Mouse (Mus musculus): Measurements from ENCODE around the gene Lime1. TPM values are rescaled to one million over a fixed set of nuclear protein-coding genes. Genes with fewer than 3 reads are reported as not detected.

The Lime1 gene
- total and polyA plus RNA-seq, 2 experiments from 2014 or later = 26.5 to 42.8 TPM

DNA sequence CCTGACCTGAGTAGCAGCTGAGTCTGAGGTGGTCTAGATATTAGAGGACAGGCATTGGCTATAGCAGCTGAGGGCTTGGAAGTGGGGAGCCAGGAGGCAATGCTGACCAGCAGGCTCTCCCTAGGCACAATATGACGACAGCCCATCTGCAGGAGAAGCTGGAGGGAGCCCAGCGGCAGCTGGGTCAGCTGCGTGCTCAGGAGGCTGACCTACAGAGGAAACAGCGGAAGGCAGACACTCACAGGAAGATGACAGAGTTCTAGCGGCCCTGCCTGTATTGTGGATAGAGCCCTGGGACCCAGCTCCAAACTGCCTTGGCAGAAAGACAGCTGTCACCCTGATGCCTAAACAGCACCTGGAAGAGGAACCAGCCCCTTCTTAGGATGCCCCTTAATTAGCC, 373 bp downstream of the Lime1 start:
- WGBS = 83% methylated on average over 5 of the region's 5 CpGs

DNA sequence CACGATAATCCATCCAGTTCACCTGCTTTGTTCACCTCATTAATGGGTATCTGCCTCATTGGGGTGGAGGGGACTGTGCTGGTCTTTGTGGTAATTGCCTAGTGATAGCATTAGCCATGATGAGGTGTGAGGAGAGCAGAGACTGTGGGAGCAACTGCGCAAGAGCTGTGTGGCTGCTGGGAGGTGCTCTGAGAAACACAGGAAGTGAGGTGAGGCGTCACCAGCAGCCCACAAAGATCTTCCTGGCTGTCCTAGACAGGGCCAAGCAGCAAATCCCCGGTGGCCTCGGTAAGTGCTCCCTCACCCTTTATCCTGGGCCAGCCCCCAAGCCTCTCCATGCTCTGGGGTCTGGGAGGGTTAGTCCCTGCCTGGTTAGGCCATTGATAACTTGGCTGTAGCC, 1.2 kb downstream of the Lime1 start:
- DNase-seq (no peak), ATAC-seq (no peak)
- Histone ChIP-seq H3K4me1 (ENCODE audit: insufficient read depth) (no peaks in the 10 kb centered on the region), H3K9me3 (ENCODE audit: low read length) (no peaks in the 10 kb centered on the region), H3K4me3 (ENCODE audit: low read depth, low read length) (no peak overlapping the region), H3K4me2 (ENCODE audit: low read depth) (no peak overlapping the region), H3K36me3 (ENCODE audit: insufficient read depth) (peaks cover 61% of the 10 kb centered on the region), H3K27ac (ENCODE audit: low read depth, low read length) (no peak overlapping the region), H3K27me3 (ENCODE audit: insufficient read depth, low read length) (no peaks in the 10 kb centered on the region), H3K9ac (no peak overlapping the region)
- 88% methylated on average over 5 of the region's 5 CpGs for WGBS
- TF ChIP-seq CTCF (IDR thresholded peaks at IDR 0.05; ENCODE audit: low read depth) = no peak

More for the DNA sequence above, 373 bp downstream of the Lime1 start:
- ATAC-seq (no peak), DNase-seq (no peak)
- Histone ChIP-seq H3K4me2 (ENCODE audit: low read depth) (no peak overlapping the region), H3K4me3 (ENCODE audit: low read depth, low read length) (no peak overlapping the region), H3K9ac (no peak overlapping the region), H3K27ac (ENCODE audit: low read depth, low read length) (no peak overlapping the region), H3K27me3 (ENCODE audit: insufficient read depth, low read length) (no peaks in the 10 kb centered on the region), H3K36me3 (ENCODE audit: insufficient read depth) (peaks cover 61% of the 10 kb centered on the region), H3K9me3 (ENCODE audit: low read length) (no peaks in the 10 kb centered on the region), H3K4me1 (ENCODE audit: insufficient read depth) (no peaks in the 10 kb centered on the region)
- no peak for TF ChIP-seq CTCF (IDR thresholded peaks at IDR 0.05; ENCODE audit: low read depth)

DNA sequence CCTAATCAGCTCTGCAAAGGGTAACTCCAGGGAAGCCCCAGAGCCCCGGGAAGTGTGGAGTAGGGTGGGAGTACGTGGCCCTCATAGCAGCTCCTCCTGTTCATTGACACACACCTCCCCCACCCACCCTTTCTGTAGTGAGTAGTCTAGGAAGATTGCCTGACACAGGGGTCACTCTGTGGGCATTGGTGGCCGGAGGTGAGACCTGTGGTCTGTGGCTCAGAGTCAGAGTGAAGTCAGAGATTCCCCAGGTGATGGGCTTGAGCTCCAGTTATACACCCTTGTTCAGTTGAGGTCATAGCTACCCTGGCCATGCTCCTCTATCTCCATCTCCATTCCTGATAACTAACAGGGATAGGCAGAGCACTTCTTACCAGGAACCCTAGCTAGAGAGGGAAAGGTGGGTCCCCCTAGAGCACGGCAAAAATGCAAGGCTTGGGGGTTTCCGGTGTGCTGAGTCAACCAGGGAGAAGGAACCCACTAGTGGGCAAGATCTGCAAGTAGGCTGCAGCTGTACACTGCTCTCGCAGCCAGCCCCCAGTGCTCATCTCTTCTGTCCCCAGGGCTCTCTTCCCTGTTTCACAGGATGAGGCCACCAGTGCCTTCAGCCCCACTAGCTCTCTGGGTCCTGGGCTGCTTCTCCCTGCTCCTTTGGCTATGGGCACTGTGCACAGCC, 1.9 kb downstream of the Lime1 start:
- Histone ChIP-seq H3K9me3 (ENCODE audit: low read length) (no peaks in the 10 kb centered on the region), H3K9ac (no peak overlapping the region), H3K27ac (ENCODE audit: low read depth, low read length) (no peak overlapping the region), H3K27me3 (ENCODE audit: insufficient read depth, low read length) (no peaks in the 10 kb centered on the region), H3K4me2 (ENCODE audit: low read depth) (no peak overlapping the region), H3K4me3 (ENCODE audit: low read depth, low read length) (no peak overlapping the region), H3K36me3 (ENCODE audit: insufficient read depth) (peaks cover 62% of the 10 kb centered on the region), H3K4me1 (ENCODE audit: insufficient read depth) (no peaks in the 10 kb centered on the region)
- DNase-seq = no peak
- no peak for ATAC-seq
- no peak for TF ChIP-seq CTCF (IDR thresholded peaks at IDR 0.05; ENCODE audit: low read depth)
- WGBS = 94% methylated on average over 6 of the region's 6 CpGs

DNA sequence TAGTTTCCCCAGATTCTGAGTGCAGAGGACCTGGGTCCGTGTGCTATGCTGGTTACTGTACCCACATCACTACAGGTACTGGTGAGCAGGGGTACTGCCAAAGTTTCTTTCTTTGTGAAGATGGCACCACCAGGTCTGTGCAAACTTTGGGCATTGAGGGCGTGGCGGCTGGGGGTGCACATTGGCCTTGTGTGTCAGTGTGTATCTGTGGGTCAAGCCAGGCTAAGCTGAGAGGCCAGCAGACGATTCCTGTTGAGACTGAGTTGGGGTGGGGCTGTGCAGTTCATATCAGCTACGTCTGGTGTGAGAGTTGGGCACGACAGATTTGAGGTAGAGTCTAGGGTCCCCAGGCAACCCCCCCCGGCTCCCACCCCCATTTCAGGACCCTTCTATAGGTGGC, 4.6 kb downstream of the Lime1 start:
- H3K27me3 ChIP-seq (ENCODE audit: insufficient read depth, low read length) = no peaks in the 10 kb centered on the region
- H3K4me1 ChIP-seq (ENCODE audit: insufficient read depth) = no peaks in the 10 kb centered on the region
- no peak for TF ChIP-seq CTCF (IDR thresholded peaks at IDR 0.05; ENCODE audit: low read depth)
- no peak overlapping the region for H3K27ac ChIP-seq (ENCODE audit: low read depth, low read length)
- no peak overlapping the region for H3K4me2 ChIP-seq (ENCODE audit: low read depth)
- no peak overlapping the region for H3K4me3 ChIP-seq (ENCODE audit: low read depth, low read length)
- WGBS = 85% methylated on average over 7 of the region's 7 CpGs
- ATAC-seq (0 out of 2 replicates have a peak, but pooled peaks have one; percentile 10), DNase-seq (no peak)
- H3K9ac ChIP-seq = no peak overlapping the region
- peaks cover 52% of the 10 kb centered on the region for H3K36me3 ChIP-seq (ENCODE audit: insufficient read depth)
- no peaks in the 10 kb centered on the region for H3K9me3 ChIP-seq (ENCODE audit: low read length)

DNA sequence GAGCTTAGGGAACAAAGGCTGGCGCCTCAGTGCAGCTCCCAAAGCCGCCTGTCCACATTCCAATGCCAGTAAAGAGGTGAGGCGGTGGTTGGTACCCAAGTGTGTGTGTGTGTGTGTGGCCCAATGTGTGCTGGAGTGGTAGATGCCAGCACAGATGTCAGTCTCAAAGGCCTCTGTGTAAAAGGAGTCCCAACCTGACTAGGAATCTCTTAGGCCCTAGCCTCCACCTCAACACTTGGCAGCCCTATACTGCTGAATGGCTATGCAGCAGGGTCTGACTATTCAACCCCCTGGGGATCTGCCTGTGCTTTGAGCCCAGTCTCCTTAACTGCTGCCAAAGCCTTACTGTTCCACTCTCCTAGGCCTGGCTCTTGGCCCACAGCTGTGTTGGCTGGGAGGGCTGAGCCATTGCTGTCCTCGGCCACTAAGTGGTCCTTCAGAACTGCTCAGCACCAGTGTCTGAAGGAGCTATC, 5.1 kb downstream of the Lime1 start:
- no peak overlapping the region for H3K9ac ChIP-seq
- no peak overlapping the region for H3K4me2 ChIP-seq (ENCODE audit: low read depth)
- no peaks in the 10 kb centered on the region for H3K4me1 ChIP-seq (ENCODE audit: insufficient read depth)
- ATAC-seq (peak; percentile 71), DNase-seq (peak; percentile 41)
- peaks cover 47% of the 10 kb centered on the region for H3K36me3 ChIP-seq (ENCODE audit: insufficient read depth)
- H3K27me3 ChIP-seq (ENCODE audit: insufficient read depth, low read length) = no peaks in the 10 kb centered on the region
- no peaks in the 10 kb centered on the region for H3K9me3 ChIP-seq (ENCODE audit: low read length)
- H3K27ac ChIP-seq (ENCODE audit: low read depth, low read length) = 0 out of 2 replicates have a peak overlapping the region, but pooled peaks have one; percentile 21
- 59% methylated on average over 4 of the region's 4 CpGs for WGBS
- no peak overlapping the region for H3K4me3 ChIP-seq (ENCODE audit: low read depth, low read length)
- no peak for TF ChIP-seq CTCF (IDR thresholded peaks at IDR 0.05; ENCODE audit: low read depth)

DNA sequence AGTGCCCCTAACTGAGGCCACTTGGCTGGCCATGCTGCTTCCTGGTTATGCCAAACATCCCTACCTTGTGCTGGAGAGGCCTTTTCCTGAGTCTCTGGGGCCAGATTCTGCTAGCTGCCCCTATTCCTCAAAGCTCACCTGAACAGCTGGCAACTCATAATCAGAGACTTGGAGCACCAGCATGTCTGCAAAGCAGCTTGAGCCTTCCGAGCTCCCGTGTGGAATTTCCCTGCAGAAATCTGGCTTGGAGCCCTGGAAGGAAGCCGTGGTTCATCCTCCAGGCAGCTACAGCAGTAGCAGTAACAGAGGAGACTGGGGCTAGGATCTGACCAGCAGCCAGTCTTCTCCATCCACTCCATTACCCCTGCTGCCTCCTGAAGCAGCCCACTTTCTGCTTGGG, 6.0 kb downstream of the Lime1 start:
- H3K27me3 ChIP-seq (ENCODE audit: insufficient read depth, low read length) = no peaks in the 10 kb centered on the region
- H3K27ac ChIP-seq (ENCODE audit: low read depth, low read length) = no peak overlapping the region
- H3K9ac ChIP-seq = no peak overlapping the region
- H3K9me3 ChIP-seq (ENCODE audit: low read length) = no peaks in the 10 kb centered on the region
- 67% methylated on average over 3 of the region's 3 CpGs for WGBS
- TF ChIP-seq CTCF (IDR thresholded peaks at IDR 0.05; ENCODE audit: low read depth) = no peak
- H3K4me3 ChIP-seq (ENCODE audit: low read depth, low read length) = no peak overlapping the region
- DNase-seq (no peak), ATAC-seq (no peak)
- H3K4me1 ChIP-seq (ENCODE audit: insufficient read depth) = no peaks in the 10 kb centered on the region
- peaks cover 40% of the 10 kb centered on the region for H3K36me3 ChIP-seq (ENCODE audit: insufficient read depth)
- H3K4me2 ChIP-seq (ENCODE audit: low read depth) = no peak overlapping the region

DNA sequence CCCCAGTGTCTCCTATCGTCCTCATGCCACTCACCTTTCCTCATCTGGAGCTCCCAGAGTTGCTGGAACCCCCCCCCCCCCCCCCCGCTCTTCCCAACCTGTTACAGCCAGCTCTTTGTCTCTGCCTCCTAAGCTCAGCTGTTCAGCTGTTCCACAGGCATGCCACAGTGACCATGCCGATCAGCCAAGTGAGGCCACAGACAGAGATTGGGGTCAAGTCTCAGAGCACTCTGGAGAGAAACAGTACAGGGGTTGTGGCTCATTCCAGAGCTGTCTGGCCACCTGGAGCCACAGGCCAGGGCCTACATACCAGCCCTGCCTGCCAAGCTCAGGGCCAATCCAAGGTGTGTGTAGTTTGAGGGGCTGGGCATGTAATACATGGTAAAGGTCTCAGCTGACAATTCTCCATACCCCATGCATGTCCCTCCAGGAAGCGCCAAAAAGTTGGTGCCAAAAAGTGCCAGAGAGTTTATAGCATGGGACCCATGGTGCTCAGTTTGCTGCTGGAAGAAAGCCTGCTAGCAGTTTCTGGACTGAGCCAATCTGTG, 6.9 kb downstream of the Lime1 start:
- no peaks in the 10 kb centered on the region for H3K9me3 ChIP-seq (ENCODE audit: low read length)
- TF ChIP-seq CTCF (IDR thresholded peaks at IDR 0.05; ENCODE audit: low read depth) = no peak
- DNase-seq (no peak), ATAC-seq (no peak)
- H3K4me2 ChIP-seq (ENCODE audit: low read depth) = no peak overlapping the region
- no peaks in the 10 kb centered on the region for H3K27me3 ChIP-seq (ENCODE audit: insufficient read depth, low read length)
- peaks cover 40% of the 10 kb centered on the region for H3K36me3 ChIP-seq (ENCODE audit: insufficient read depth)
- no peaks in the 10 kb centered on the region for H3K4me1 ChIP-seq (ENCODE audit: insufficient read depth)
- H3K9ac ChIP-seq = no peak overlapping the region
- H3K4me3 ChIP-seq (ENCODE audit: low read depth, low read length) = no peak overlapping the region
- H3K27ac ChIP-seq (ENCODE audit: low read depth, low read length) = no peak overlapping the region
- 81% methylated on average over 4 of the region's 4 CpGs for WGBS

All from forebrain, postnatal 0 days (tissue).